Mouse (Mus musculus): ENCODE measurements around the gene Sema3b. TPM values are rescaled to one million over a fixed set of nuclear protein-coding genes. Genes with fewer than 3 reads are reported as not detected.
A peak's percentile ranks its signal among the peaks of the same experiment; 100 is the strongest.

Gene Sema3b
- polyA plus RNA-seq, 1 experiment from 2014 or later, result 0.52 TPM

DNA sequence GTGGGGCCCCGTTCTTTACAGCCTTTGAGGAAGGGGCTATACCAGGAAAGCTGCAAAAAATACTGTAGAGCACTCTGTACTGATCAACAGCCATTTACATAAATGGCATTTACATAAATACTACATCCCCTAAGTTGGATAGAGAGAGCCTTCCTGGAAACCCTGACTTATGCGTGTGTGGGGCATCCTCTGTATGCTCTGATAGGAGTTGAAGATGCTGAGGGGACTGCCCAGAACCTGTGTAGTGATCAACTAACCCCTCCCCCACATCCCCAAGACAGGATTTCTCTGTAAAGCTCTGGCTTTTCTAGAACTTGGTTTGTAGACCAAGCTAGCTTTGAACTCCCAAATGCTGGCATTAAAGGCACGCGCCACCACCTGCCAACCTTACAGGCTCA, 403 bp upstream of the Sema3b start:
- H3K27ac ChIP-seq, result no peak overlapping the region
- no peak overlapping the region for H3K4me2 ChIP-seq
- no peak overlapping the region for H3K4me3 ChIP-seq
- H3K27me3 ChIP-seq (replicated peaks), result peaks cover 29% of the 10 kb centered on the region
- H3K4me1 ChIP-seq, result peaks cover 58% of the 10 kb centered on the region
- 70% methylated on average over 4 of the region's 4 CpGs for WGBS (ENCODE audit: insufficient replicate concordance)
- H3K9me3 ChIP-seq (replicated peaks), result no peaks in the 10 kb centered on the region
- ATAC-seq, result no peak
- H3K36me3 ChIP-seq, result peaks cover 10% of the 10 kb centered on the region
- H3K9ac ChIP-seq, result no peak overlapping the region

DNA sequence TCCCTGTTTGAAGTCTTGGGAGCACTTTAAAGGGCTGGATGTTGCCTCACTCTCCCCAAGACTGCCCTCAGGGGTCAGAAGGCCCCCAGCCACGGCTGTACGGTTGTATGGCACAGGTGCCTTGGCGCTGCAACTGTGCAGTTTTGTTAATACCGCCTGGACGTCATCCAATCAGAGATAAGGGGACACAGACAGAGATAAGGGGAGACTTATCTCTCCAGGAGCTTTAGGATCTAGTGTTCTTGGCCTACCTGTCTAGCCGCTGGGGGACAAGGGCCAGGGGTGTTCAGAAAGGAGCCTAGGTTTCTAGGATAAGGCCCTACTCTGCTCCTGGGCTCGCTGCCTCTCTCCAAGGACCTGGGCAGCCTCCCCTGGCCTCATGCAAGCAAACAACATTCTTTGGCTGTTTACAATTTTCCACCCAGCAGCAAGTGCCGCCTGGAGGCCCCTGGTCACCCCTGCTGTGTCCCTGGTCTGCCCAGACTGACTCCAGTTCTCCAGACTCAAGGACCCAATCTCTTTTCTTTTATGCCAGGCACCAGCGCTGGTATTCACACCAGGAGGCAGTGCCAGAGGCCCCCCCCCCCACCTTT, 1.3 kb downstream of the Sema3b start:
- no peak for ATAC-seq
- Histone ChIP-seq H3K4me1 (peaks cover 55% of the 10 kb centered on the region), H3K27ac (no peak overlapping the region), H3K4me2 (no peak overlapping the region), H3K4me3 (no peak overlapping the region), H3K27me3 (replicated peaks) (peaks cover 40% of the 10 kb centered on the region), H3K9ac (no peak overlapping the region), H3K36me3 (no peaks in the 10 kb centered on the region), H3K9me3 (replicated peaks) (no peaks in the 10 kb centered on the region)
- WGBS (ENCODE audit: insufficient replicate concordance), result 49% methylated on average over 9 of the region's 9 CpGs

DNA sequence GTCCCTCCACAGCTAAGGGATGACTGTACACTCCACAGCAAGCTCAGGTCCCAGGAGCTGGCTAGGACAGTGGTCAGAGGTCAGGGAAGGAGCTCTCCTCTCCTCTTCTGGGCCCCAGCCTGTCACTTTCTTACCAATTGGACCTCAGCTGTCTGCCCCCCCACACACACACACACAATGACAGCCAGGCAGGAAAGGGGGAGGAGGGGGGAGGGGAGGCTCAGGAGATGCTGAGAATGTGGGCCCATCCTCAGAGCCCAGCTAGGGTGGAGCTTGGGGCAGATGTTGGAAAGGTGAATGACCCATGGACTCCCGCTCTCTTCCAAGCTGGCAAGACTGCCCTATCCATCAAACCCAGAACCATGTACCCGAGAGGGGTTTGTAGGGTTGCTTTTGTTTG, 2.0 kb downstream of the Sema3b start:
- Histone ChIP-seq H3K36me3 (no peaks in the 10 kb centered on the region), H3K9me3 (replicated peaks) (no peaks in the 10 kb centered on the region), H3K27me3 (replicated peaks) (peaks cover 40% of the 10 kb centered on the region), H3K4me3 (no peak overlapping the region), H3K9ac (no peak overlapping the region), H3K4me1 (peaks cover 57% of the 10 kb centered on the region), H3K27ac (no peak overlapping the region), H3K4me2 (no peak overlapping the region)
- 66% methylated on average over 2 of the region's 2 CpGs for WGBS (ENCODE audit: insufficient replicate concordance)
- no peak for ATAC-seq

DNA sequence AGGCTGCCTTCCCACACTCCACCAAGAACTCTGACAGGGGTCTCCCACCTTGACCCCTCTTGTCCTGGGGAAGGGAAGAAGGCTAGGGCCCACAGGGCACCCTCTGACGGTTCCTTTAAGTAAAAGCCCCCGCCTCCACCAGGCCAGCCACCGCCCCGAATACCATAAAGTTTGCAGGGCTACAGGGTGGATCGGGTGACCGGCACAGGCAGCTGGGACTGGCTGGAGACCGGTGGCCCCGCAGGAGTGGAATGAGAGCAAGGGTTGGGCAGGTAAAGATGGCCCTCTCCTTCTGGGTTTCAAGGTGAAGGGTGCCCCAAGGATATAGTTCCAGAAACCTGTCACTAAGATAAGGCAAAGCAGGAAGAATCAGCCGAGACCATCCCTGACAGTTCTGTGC, 2.4 kb downstream of the Sema3b start:
- peaks cover 53% of the 10 kb centered on the region for H3K4me1 ChIP-seq
- 30% methylated on average over 9 of the region's 9 CpGs for WGBS (ENCODE audit: insufficient replicate concordance)
- no peaks in the 10 kb centered on the region for H3K36me3 ChIP-seq
- H3K4me3 ChIP-seq, result no peak overlapping the region
- no peak overlapping the region for H3K9ac ChIP-seq
- peaks cover 43% of the 10 kb centered on the region for H3K27me3 ChIP-seq (replicated peaks)
- H3K9me3 ChIP-seq (replicated peaks), result no peaks in the 10 kb centered on the region
- no peak overlapping the region for H3K27ac ChIP-seq
- no peak overlapping the region for H3K4me2 ChIP-seq
- ATAC-seq, result no peak

DNA sequence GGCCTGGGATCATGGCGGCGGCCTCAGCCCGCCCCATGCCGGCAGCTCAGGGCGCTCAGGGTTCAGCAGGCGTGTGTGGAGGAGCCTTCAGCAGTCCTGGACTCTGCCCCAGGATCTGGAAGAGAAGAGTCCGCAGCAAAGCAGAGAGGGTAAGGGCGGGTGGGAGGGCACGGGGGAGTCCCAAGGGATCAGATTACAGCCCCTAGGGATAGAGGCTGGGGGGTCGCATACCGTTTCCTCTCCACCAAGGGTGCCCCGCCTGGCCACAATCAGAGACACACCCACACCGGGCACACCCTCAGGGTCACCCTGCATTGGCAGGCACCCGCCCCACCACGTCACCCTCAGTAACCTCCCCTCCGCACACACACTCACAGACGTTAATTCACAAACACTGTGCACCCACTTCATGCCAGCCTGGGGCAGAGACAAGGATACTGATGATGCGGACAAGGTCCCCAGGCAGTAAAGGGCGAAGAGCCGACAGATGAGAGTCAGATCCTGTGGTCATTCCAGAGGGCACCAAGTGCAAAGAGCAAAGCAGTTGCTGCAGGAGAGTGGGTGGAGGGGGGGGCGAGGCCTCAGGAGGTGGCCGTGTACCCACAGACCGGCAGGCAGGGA, 3.9 kb downstream of the Sema3b start:
- Histone ChIP-seq H3K27me3 (replicated peaks) (peaks cover 58% of the 10 kb centered on the region), H3K4me1 (peaks cover 53% of the 10 kb centered on the region), H3K4me3 (no peak overlapping the region), H3K27ac (no peak overlapping the region), H3K9ac (no peak overlapping the region), H3K36me3 (no peaks in the 10 kb centered on the region), H3K9me3 (replicated peaks) (no peaks in the 10 kb centered on the region), H3K4me2 (0 out of 2 replicates have a peak overlapping the region, but pooled peaks have one; percentile 3)
- peak; percentile 28; the same call in 1 of the 2 replicates for ATAC-seq
- 46% methylated on average over 23 of the region's 23 CpGs for WGBS (ENCODE audit: insufficient replicate concordance)

DNA sequence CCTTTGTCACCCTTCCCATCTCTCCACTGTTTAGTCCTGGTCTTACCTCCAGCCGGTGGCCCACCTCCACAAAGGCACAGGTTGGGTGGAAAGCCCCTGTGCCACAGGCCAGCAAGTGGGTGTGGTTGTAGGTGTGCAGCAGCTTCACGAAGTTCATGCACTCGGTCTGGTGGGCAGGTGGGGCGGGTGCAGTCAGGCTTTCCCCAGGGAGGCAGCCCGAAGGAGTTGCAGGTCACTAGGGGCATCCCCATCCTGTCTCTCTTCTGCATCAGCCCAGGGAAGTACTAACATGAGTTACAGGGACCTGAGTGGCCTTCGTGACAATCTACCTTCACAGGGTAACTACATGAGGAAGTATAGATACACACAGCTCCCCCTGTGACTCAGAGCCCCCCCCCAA, 5.8 kb downstream of the Sema3b start:
- WGBS (ENCODE audit: insufficient replicate concordance), result 65% methylated on average over 6 of the region's 6 CpGs
- Histone ChIP-seq H3K9me3 (replicated peaks) (no peaks in the 10 kb centered on the region), H3K36me3 (no peaks in the 10 kb centered on the region), H3K27me3 (replicated peaks) (peaks cover 69% of the 10 kb centered on the region), H3K4me2 (no peak overlapping the region), H3K4me1 (peaks cover 58% of the 10 kb centered on the region), H3K27ac (no peak overlapping the region), H3K9ac (no peak overlapping the region), H3K4me3 (no peak overlapping the region)
- no peak for ATAC-seq

DNA sequence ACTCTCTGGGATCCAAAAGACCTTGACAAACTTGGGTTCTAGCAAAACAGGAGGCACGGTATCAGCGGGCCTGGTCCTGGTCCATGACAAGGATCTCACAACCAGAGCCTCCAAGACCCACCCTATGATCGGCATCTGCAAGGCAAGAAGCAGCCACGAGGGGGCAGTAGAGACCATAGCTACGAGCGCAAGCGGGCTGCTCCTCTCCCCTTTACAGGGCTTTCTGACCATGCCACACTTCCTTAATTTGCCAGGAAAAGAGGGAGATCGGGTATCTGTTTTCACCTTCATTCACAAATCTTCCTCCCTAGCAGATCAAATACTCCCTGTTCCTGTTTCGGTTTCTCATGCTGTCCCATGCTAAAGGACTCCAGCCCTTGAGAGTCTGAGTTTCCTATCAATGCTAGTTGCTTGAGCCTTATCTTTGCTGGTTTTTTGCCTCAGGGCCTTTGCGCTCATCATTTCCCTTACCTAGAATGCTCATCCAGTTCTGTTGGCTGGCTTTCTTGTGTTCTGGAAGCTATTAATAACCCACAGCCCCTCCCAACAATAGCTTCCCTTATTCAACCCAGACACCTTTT, 6.9 kb downstream of the Sema3b start:
- H3K4me1 ChIP-seq, result peaks cover 56% of the 10 kb centered on the region
- peak overlapping the region; percentile 50 for H3K4me2 ChIP-seq
- H3K9me3 ChIP-seq (replicated peaks), result no peaks in the 10 kb centered on the region
- H3K27me3 ChIP-seq (replicated peaks), result peaks cover 80% of the 10 kb centered on the region
- 0 out of 2 replicates have a peak overlapping the region, but pooled peaks have one; percentile 3 for H3K9ac ChIP-seq
- H3K4me3 ChIP-seq, result peak overlapping the region; percentile 23
- peak; percentile 60 for ATAC-seq
- peak overlapping the region; percentile 18; the same call in 1 of the 2 replicates for H3K27ac ChIP-seq
- no peaks in the 10 kb centered on the region for H3K36me3 ChIP-seq
- WGBS (ENCODE audit: insufficient replicate concordance), result 3% methylated on average over 10 of the region's 10 CpGs

DNA sequence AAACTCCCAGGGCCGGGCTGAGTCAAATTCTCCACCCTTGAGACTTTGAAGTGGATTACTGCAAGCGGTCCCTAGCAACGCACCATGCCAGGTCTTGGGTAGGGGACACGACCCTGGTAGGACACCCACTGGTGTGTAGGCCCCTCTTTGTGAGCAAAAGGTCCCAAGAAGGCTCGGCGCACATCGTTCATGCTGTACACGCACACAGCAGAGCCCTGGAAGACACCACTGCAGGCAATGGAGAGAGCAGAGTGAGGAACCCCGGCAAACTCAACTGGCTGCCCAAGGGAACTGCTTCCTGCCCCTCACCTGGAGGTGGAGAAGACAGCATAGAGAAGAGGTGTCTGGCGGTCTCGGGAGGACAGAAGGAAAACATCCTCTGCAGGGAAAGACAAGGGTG, 7.8 kb downstream of the Sema3b start:
- 75% methylated on average over 11 of the region's 11 CpGs for WGBS (ENCODE audit: insufficient replicate concordance)
- Histone ChIP-seq H3K4me1 (peaks cover 61% of the 10 kb centered on the region), H3K9me3 (replicated peaks) (no peaks in the 10 kb centered on the region), H3K4me2 (no peak overlapping the region), H3K9ac (no peak overlapping the region), H3K27ac (no peak overlapping the region), H3K27me3 (replicated peaks) (peaks cover 74% of the 10 kb centered on the region), H3K4me3 (no peak overlapping the region), H3K36me3 (no peaks in the 10 kb centered on the region)
- ATAC-seq, result no peak

DNA sequence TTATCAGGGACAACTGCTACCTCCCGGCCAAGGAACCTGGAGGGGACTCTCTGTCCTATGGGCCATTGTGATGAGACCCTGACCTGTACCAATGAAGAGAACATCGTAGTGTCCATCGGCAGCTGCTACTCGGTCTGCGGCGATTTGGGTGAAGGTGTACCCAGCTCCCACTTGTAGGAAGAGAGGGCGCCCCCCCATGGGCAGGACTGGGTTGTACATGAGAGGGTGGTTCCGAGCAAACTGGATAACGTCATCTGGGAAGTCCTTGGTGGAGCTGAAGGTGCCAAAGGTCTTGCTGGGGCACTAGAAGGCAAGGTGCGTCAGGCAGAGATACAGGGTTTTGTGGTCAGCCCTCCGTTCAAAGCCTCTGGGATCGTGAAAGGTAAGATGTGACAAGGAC, 8.3 kb downstream of the Sema3b start:
- Histone ChIP-seq H3K9ac (no peak overlapping the region), H3K9me3 (replicated peaks) (no peaks in the 10 kb centered on the region), H3K4me2 (no peak overlapping the region), H3K4me3 (no peak overlapping the region), H3K4me1 (peaks cover 61% of the 10 kb centered on the region), H3K27me3 (replicated peaks) (peaks cover 72% of the 10 kb centered on the region), H3K36me3 (no peaks in the 10 kb centered on the region; the same call in 1 of the 2 replicates), H3K27ac (no peak overlapping the region)
- ATAC-seq, result no peak
- 59% methylated on average over 12 of the region's 12 CpGs for WGBS (ENCODE audit: insufficient replicate concordance)

DNA sequence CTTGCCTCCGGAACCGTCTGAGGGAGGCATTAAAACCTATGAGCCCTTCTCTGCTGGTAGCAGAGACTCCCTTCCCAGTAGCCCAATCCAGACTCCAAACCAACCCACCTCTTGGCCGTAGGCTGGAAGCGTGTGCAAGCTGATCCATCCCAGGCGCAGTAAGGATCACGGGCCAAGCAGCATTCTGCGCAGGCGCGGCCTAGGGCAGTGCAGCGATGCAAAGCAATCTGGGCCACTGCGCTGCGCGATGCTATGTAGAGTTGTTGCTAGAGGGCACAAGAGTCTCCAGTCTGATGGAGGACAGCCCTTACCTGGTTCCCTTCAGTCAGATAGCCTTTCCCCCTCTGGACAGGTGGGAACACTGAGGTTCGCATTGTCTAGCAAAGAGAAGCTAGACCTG, 9.2 kb downstream of the Sema3b start:
- Histone ChIP-seq H3K27ac (no peak overlapping the region), H3K4me1 (peaks cover 55% of the 10 kb centered on the region)

DNA sequence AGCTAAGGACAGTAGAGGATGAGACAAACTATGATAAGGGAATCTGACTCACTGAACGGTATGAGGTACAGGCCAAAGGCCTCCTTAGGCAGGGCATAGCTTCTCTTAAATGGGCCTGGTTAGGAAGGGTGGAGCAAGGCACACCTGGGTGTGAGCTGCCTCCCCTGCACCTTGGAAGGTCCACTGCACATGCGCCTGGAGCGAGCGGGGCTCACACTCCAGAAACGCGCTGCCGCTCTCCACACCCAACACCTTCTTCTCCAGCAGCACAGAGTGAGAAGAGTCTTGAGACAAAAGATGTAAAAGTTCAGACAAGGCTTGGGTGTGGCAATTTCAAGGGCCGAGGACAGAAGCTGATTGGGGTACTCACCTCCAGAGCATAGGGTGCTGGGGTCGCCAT, 9.6 kb downstream of the Sema3b start:
- H3K4me3 ChIP-seq, result no peak overlapping the region
- H3K27me3 ChIP-seq (replicated peaks), result peaks cover 59% of the 10 kb centered on the region
- H3K4me2 ChIP-seq, result no peak overlapping the region
- peaks cover 9% of the 10 kb centered on the region for H3K36me3 ChIP-seq
- H3K4me1 ChIP-seq, result peaks cover 51% of the 10 kb centered on the region
- no peak overlapping the region for H3K9ac ChIP-seq
- 68% methylated on average over 9 of the region's 9 CpGs for WGBS (ENCODE audit: insufficient replicate concordance)
- H3K9me3 ChIP-seq (replicated peaks), result no peaks in the 10 kb centered on the region
- no peak for ATAC-seq
- no peak overlapping the region for H3K27ac ChIP-seq

More for the DNA sequence above, 9.2 kb downstream of the Sema3b start:
- ATAC-seq, result no peak
- Histone ChIP-seq H3K36me3 (peaks cover 5% of the 10 kb centered on the region), H3K4me3 (no peak overlapping the region), H3K4me2 (no peak overlapping the region), H3K9me3 (replicated peaks) (no peaks in the 10 kb centered on the region), H3K9ac (no peak overlapping the region), H3K27me3 (replicated peaks) (peaks cover 63% of the 10 kb centered on the region)
- 55% methylated on average over 14 of the region's 14 CpGs for WGBS (ENCODE audit: insufficient replicate concordance)

DNA sequence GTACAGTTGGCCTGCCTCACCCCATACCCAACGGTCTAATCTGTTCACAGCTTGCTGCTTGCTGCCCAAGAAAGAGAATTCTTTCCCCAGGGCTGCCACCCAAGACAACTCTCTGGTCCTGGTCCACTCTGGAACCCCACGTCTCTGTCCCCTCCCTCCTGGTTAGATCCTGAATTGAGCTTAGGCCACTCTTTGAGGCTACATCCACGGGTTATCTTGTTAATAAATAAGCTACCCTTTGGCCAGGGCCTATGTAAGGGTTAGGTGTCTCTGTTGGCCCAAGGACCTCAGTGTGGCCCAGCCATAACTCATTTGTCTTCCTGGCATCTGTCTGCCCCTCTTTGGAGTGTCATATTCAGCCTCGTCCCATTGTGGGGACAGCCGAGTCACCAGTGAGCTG, 10.6 kb downstream of the Sema3b start:
- no peak overlapping the region; the same call in 1 of the 2 replicates for H3K27ac ChIP-seq
- H3K4me3 ChIP-seq, result no peak overlapping the region
- 60% methylated on average over 5 of the region's 5 CpGs for WGBS (ENCODE audit: insufficient replicate concordance)
- H3K27me3 ChIP-seq (replicated peaks), result peaks cover 50% of the 10 kb centered on the region
- no peak overlapping the region for H3K9ac ChIP-seq
- H3K9me3 ChIP-seq (replicated peaks), result no peaks in the 10 kb centered on the region
- peaks cover 50% of the 10 kb centered on the region for H3K4me1 ChIP-seq
- peaks cover 19% of the 10 kb centered on the region for H3K36me3 ChIP-seq
- H3K4me2 ChIP-seq, result no peak overlapping the region
- ATAC-seq, result no peak

Measured in liver, embryonic 12.5 days (tissue).